Mouse (Mus musculus): Measurements from ENCODE around the gene Utrn. TPM values are rescaled to one million over a fixed set of nuclear protein-coding genes. Genes with fewer than 3 reads are reported as not detected.

The Utrn gene
- total RNA-seq, 2 experiments from 2014 or later, result 34.0 to 35.6 TPM

DNA sequence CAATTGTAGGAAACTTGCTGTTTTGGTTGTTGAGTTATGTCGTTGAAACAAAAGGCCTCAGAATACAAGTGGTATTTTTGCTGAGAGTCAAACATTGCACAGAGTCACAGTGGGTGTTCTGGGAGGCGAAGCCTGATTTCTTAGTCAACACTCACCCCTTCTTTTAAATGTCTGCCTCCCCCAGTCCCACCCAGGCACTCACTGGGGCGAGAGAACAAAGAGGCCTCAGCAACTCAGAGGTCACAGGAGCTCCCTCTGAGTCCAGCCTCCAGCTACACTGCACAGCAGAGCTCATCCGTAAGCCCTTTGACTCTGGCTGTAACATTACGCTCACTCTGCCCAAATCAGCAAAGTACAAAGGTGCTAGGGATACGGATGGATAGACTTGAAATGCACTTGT lies 77.1 kb downstream of the Utrn start:
- DNase-seq, result no peak

GRCm38 (mm10) chr10:12790881-12791280 lies 78.3 kb downstream of the Utrn start:
- no peak for DNase-seq

- DNase-seq, result no peak
Observed at GRCm38 (mm10) chr10:12788529-12788928, 80.6 kb downstream of the Utrn start.

DNA sequence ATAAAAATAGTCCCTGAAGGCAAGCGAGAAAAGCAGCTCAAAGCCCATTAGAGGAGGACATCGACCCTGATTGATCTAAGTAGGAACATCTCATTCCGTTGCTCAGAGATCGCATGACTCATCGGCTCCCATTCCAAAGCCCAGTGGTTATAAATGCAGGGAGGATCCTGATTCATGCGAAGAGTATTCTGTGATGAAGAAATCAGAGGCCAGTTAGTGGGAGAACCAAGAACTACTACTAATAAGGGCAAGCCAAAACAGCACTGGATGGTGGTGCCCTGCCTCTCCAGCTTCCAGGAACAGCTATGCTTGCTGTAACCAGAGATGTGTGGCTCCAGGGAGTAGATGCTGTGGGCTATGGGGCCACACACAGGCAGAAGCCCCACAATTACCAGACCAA lies 81.2 kb downstream of the Utrn start:
- no peak for DNase-seq

DNA sequence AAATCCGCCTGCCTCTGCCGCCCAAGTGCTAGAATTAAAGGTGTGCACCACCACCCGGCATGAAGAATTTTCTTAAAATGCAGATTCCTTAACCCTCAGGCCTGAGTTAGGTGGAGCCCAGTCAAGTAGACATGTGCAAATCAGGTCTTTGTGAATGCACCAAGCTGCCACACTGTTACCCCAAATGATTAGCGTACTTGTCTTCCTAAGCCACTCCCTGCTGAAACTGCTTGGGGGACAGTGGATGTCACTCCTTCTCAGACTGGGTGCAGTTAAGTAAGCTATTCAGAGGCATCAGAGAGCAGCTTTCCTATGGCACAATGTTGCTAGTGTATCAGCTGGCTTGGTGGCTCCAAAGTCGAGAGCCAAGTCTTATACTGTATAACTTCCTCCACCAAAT lies 83.9 kb downstream of the Utrn start:
- no peak for DNase-seq

GRCm38 (mm10) chr10:12781381-12781907 lies 87.7 kb downstream of the Utrn start:
- DNase-seq, result no peak

- DNase-seq, result no peak
Observed at GRCm38 (mm10) chr10:12773178-12773577, 96.0 kb downstream of the Utrn start.

DNA sequence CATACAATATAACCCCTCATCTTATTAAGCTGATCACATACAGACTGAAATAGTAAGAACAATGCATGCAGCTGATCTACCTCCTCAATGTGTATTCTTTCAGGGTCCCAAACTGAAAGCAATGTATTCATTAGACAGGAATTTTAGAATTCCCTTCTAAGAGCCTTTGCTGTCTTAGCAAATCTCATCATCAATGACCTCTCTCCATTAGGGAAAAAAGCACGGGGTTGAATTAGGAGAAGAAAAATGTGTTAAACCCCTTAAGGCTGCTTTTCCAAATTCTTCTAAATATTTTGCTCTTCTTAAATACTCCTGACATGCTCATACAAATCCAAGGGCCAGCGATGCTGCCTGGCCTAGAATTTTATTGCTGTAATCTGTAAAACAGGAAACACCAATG lies 97.7 kb downstream of the Utrn start:
- DNase-seq, result no peak

DNA sequence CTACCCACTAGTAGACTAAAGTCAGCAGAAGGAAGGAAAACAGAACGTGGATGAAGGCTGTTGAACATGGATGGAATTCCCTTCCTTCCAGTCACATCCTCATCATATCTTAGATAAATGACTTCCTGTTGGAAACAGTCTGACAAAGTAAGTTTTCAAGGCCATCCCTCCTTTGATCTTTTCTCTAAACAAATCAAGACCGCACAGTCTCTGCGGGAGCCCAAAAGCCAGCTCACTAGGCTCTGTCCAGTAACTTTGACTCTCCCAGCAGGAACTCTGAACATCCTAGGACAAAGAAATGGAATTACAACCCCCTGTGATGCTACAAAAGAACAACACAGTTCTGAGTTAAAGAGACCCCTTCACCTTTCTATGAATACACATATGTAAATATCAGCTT lies 106.5 kb downstream of the Utrn start:
- DNase-seq, result no peak

GRCm38 (mm10) chr10:12758702-12758988 lies 110.5 kb downstream of the Utrn start:
- DNase-seq, result no peak

DNA sequence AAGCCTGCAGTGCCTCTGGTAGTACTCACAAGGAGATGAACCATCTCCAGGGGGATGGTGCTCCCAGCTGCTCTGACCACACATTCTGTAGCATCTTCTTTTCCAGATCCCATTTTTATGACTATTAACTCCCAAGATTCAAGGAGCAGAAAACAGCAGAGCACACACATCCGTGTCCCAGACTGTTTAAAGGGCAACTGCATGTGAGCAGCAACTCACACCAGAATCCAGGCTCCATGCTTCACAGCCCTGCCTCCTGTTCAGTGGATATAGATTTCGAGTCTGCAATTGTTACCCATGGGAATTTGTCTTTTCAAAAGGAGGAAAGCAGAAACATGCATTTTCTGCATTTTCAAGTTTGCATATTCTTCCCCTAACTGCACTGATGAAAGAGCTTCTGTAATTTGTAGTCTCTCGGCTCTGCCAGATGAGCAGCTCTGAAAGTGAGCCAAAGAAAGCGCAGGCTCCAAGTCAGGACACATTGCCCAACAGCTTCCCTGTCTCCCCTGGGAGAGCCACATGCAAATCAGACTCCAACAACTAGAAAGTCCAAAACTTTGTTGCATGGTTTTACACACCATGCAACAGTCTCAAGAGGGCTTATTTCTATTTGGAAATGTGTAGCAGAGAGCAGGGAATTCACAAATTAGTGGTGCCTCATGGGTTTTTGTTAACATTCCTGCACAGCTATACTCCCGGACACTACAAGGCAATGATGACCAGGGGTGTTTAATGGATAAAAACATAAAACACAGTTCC lies 111.0 kb downstream of the Utrn start:
- DNase-seq, result peak in 1 of 2 experiments; percentile 17

- DNase-seq, result no peak
Observed at GRCm38 (mm10) chr10:12756692-12757091, 112.5 kb downstream of the Utrn start.

- DNase-seq, result no peak
Observed at GRCm38 (mm10) chr10:12754911-12755310, 114.3 kb downstream of the Utrn start.

DNA sequence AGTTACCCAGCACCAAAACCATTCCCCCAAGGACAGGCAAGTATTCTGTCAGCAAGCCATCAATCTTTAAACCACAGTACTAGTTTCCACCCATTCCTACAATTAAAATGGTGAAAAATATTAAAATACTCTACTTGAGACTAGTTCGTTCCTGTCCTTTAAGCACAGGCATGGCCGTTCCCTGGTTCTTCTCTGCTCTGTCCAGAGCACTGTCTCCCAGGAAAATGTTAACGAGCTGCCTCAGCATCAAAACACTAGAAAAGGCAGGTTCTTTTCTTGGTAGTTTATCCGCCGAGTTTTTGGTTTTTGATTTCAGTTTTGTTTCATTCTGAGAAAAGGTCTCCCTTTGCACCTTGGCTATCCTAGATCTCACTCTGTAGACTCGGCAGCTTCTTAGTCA lies 115.0 kb downstream of the Utrn start:
- DNase-seq, result no peak

DNA sequence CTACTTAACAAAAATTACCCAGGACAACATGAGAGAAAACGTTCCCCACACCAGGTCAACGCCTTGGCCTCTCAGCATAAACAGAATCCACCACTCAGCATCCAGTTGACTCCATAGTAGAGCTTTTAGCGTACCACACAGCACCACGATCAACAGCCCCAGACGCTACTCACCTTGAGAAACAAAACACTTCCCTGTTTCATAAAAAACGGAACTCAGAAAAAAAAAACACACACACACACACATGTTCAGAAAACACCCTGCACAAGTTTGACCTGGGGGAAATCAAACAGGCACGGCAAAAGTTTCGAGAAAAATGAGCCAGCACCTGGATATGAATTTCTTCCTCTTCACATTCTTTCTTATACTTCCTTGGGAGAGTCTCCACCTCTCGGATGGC lies 125.4 kb downstream of the Utrn start:
- no peak for DNase-seq

DNA sequence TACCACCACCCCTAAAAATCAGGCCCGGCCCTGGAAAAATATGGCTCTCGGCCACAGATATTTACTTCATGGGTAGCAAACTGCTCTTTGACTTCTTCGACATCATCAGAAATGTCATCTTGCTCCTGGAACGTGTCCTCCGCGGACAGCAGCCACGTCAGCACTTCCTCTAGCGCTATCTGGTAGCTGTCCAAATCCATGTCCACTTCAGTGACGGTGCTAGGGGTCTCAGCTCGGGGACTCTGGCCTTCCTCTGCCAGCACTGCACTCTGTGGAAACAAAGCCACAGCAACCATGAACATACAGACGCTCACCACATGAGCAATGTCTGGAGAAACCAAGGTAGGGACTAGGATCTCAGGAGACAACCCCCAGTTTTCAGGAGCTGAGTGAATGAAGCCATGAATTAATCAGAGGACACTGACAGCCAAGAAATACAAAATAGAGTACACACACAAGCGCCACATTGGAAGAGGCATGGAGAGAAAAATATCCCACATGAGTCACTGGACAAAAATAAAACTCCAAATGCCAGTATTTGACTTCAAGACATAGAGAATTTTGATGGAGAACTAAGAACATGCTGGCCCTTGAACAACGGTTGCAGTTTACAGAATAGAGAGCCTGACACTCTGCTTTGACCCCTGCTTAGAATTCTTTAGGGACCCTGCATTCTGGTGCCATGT lies 129.7 kb downstream of the Utrn start:
- no peak for DNase-seq

GRCm38 (mm10) chr10:12737926-12738325 lies 131.2 kb downstream of the Utrn start:
- DNase-seq, result no peak

DNA sequence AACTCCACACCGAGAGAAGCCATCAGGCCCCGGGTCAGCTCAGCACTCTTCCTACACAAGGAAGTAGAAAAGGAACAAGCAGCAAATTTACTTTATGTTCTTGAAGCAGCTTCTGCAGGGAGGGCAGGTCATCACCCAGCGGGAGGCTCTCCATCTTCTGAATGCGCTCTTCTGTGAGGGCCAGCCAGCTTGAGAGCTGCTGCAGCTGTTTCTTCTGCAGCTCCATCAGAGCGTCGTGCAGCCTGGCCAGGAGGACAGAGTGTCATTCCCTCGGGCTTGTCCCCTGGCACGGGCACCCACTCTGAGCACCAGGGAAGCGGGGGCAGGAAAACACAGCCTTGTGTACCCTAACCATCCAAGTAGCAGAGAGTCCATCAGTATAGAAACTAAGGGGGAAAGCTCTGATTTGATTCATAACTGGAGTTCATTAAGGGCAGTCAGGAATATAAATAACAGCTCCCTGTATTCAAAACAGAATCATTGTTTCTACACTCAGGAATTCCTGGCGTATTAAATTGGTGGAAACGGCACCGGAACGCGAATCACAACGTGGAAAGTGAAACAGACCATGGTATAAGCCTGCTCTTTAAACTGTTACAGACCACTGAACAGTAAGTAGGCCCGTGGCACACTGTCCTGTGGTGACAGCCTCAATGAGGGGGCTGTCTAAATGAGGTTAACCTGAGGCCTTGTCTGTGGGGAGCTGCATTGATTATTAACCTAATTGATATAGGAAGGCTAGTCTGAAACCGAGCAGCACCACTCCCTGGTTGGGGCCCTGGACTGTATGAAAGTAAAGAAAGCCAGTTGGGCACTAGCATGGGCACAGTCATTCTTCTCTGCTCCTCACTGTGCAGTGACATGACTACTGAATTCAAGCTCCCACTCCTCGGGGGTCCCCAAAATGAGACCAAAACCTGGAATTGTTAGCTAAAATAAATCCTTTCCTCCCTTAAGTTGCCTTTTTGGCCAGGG lies 132.0 kb downstream of the Utrn start:
- DNase-seq, result no peak

GRCm38 (mm10) chr10:12735695-12736094 lies 133.5 kb downstream of the Utrn start:
- DNase-seq, result no peak

DNA sequence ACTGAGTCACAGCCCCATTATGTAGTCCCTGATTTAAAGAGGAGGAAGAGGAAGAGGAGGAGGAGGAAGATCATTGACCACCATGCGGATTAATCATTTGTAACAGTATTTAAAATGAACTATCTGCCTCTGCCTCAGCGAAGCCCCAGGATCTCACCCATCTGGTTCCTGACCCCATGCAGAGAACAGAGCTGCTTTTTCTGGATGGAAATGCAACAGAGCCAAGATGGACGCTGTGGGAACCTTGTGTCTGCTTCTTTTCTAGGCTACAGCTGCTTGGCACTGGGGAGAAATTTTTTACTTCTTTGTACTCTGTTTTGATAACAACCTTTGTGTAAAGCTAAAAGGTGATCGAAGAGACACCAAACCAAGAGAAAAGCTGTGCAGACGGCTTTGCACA lies 137.7 kb downstream of the Utrn start:
- DNase-seq, result no peak

DNA sequence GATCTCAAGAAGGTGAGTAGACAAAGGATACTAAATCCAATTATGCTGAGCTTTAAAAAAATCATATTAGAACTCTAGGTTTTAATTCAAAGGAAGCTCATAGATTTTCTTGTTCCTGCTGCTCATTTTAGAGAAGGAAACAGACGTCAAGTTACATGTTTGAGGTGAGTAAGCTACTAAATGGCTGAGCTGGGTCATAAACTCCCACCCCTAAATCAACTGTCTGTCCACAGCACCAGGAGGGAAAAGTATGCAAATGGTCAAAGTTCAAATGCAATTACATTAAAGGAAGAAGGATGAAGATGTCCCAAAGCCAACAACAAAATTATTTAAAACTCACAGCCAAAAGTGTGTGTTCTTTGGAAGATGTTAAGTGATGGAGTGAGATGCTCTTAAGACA lies 139.5 kb downstream of the Utrn start:
- DNase-seq, result no peak

DNA sequence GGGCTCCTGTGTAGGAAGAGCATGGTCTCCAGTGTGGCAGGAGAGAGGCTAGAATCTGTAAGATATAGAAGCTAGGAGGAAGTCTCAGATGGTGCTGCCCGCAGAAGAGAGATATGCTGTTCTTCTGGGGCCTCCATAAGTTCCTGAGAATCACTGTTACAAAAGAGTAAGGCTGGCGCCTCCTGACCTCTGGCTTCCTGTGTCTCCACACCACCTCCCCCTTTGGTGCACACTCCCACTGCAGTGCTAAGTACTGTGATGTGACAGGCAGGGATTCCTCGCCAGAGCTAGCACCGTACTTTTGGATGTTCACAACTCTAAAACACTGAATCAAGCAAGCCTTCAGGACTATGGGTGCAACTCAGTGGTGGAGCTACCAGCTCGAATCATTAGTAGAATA lies 140.1 kb downstream of the Utrn start:
- DNase-seq, result no peak

- DNase-seq, result no peak
Observed at GRCm38 (mm10) chr10:12727881-12728280, 141.3 kb downstream of the Utrn start.

Measured in layer of hippocampus, postnatal 36 days (tissue).